In genomic region chr8:117718152-117718860, GRCm38 (mm10) we compare ENCODE assay signal across 22 mouse cellular contexts. TPM values are rescaled to one million over a fixed set of nuclear protein-coding genes. Genes with fewer than 3 reads are reported as not detected.
A peak's percentile ranks its signal among the peaks of the same experiment; 100 is the strongest.
DNase-seq lines count a peak whose midpoint lies in the region; ATAC-seq and TF ChIP-seq lines count a peak whose summit lies in the region.
"Had no signal": no experiment of that assay in that cellular context is flagged by ENCODE, and none has a peak within 500 bp of the region (broad histone marks: within the 10 kb centered on the region; RNA-seq: fewer than 3 reads in every experiment).

No protein-coding gene starts in this region.

- peaks cover 9% of the 10 kb centered on the region; the same call in 1 of the 2 replicates for H3K9me3 ChIP-seq in embryonic facial prominence, embryonic 13.5 days
- H3K9me3 ChIP-seq: embryonic facial prominence, embryonic 12.5 days; forebrain, embryonic 12.5 days; limb, embryonic 10.5 days had no signal

- no peak overlapping the region for H3K9ac ChIP-seq in embryonic facial prominence, embryonic 13.5 days
- H3K9ac ChIP-seq: embryonic facial prominence, embryonic 12.5 days; forebrain, embryonic 12.5 days; midbrain, embryonic 13.5 days had no signal

- H3K27me3 ChIP-seq in embryonic facial prominence, embryonic 13.5 days: no peaks in the 10 kb centered on the region
- no peaks in the 10 kb centered on the region for H3K27me3 ChIP-seq in kidney, adult 2 months (replicated peaks; ENCODE audit: control insufficient read depth, insufficient read depth, low read length)
- no peaks in the 10 kb centered on the region for H3K27me3 ChIP-seq in small intestine, adult 2 months (ENCODE audit: control insufficient read depth, insufficient read depth, low read length)
- H3K27me3 ChIP-seq: embryonic facial prominence, embryonic 12.5 days; forebrain, embryonic 12.5 days; midbrain, embryonic 13.5 days had no signal

- peak overlapping the region; percentile 11; the same call in 1 of the 2 replicates for H3K27ac ChIP-seq in embryonic facial prominence, embryonic 13.5 days
- H3K27ac ChIP-seq in kidney, adult 2 months (ENCODE audit: insufficient read depth, low read depth, low read length): peak overlapping the region; percentile 62
- peak overlapping the region; percentile 39 for H3K27ac ChIP-seq in small intestine, adult 2 months (ENCODE audit: insufficient read depth, low read depth, low read length)
- H3K27ac ChIP-seq: embryonic facial prominence, embryonic 12.5 days; forebrain, embryonic 12.5 days; gastrocnemius, adult 2 months; heart, adult 2 months; hindbrain, postnatal 0 days; limb, embryonic 10.5 days; midbrain, embryonic 13.5 days had no signal

- ATAC-seq in embryonic facial prominence, embryonic 13.5 days (ENCODE audit: insufficient number of reproducible peaks, insufficient read depth, low FRiP score, low TSS enrichment, low read depth): no peak
- ATAC-seq: hindbrain, postnatal 0 days; midbrain, embryonic 13.5 days had no signal

- H3K4me2 ChIP-seq in embryonic facial prominence, embryonic 13.5 days: no peak overlapping the region
- H3K4me2 ChIP-seq: embryonic facial prominence, embryonic 12.5 days; forebrain, embryonic 12.5 days; midbrain, embryonic 13.5 days had no signal

- TF ChIP-seq CTCF in kidney, adult 2 months (conservative IDR thresholded peaks at IDR 0.05; ENCODE audit: insufficient read depth, insufficient read length, low read depth, low read length): no peak
- no peak for TF ChIP-seq CTCF in small intestine, adult 2 months (IDR thresholded peaks at IDR 0.05; ENCODE audit: extremely low read depth, insufficient read length, insufficient replicate concordance, low read depth, low read length)

- no peaks in the 10 kb centered on the region for H3K36me3 ChIP-seq in embryonic facial prominence, embryonic 13.5 days
- H3K36me3 ChIP-seq in kidney, adult 2 months (ENCODE audit: control insufficient read depth, insufficient read depth, low read length): no peaks in the 10 kb centered on the region
- no peaks in the 10 kb centered on the region for H3K36me3 ChIP-seq in small intestine, adult 2 months (ENCODE audit: control insufficient read depth, insufficient read depth, low read length)
- H3K36me3 ChIP-seq: embryonic facial prominence, embryonic 12.5 days; forebrain, embryonic 12.5 days; limb, embryonic 10.5 days; midbrain, embryonic 13.5 days had no signal

- no peak for TF ChIP-seq POLR2A in kidney, adult 2 months (IDR thresholded peaks at IDR 0.05; ENCODE audit: low read depth, low read length)
- TF ChIP-seq POLR2A in small intestine, adult 2 months (IDR thresholded peaks at IDR 0.05; ENCODE audit: low read depth, low read length): no peak

- 68% methylated on average over 14 of the region's 14 CpGs for WGBS in embryonic facial prominence, embryonic 13.5 days
- WGBS in kidney, adult 2 months: 47% methylated on average over 14 of the region's 14 CpGs
- WGBS in small intestine, adult 2 months: 34% methylated on average over 14 of the region's 14 CpGs

- no peak overlapping the region for H3K4me3 ChIP-seq in embryonic facial prominence, embryonic 13.5 days
- H3K4me3 ChIP-seq in kidney, adult 2 months (ENCODE audit: insufficient read depth, low read depth, low read length): no peak overlapping the region
- H3K4me3 ChIP-seq in small intestine, adult 2 months (ENCODE audit: low read depth, low read length): no peak overlapping the region
- H3K4me3 ChIP-seq: embryonic facial prominence, embryonic 12.5 days; forebrain, embryonic 12.5 days; gastrocnemius, adult 2 months; heart, adult 2 months; limb, embryonic 10.5 days; midbrain, embryonic 13.5 days had no signal

- peak; percentile 88 for DNase-seq in kidney, adult 2 months
- DNase-seq in kidney, postnatal 4 days: peak; percentile 22 to 38
- no peak for DNase-seq in adrenal gland, postnatal 4 days (ENCODE audit: low spot score in 2 of 2)
- no peak for DNase-seq in urinary bladder, adult 18-20 months (ENCODE audit: low spot score in 2 of 2)
- no peak for DNase-seq in heart, postnatal 4 days
- no peak for DNase-seq in frontal cortex, postnatal 14 days (ENCODE audit: low spot score in 2 of 2)
- DNase-seq: adrenal gland, adult 8-10 months; B cell, adult 2 months; cerebellum, postnatal 10 days; gastrocnemius, adult 2 months; heart, adult 2 months had no signal

- no peaks in the 10 kb centered on the region for H3K4me1 ChIP-seq in embryonic facial prominence, embryonic 13.5 days
- peaks cover 6% of the 10 kb centered on the region; the same call in 1 of the 2 replicates for H3K4me1 ChIP-seq in kidney, adult 2 months (ENCODE audit: control insufficient read depth, insufficient read depth, low read length)
- peaks cover 37% of the 10 kb centered on the region; the same call in 1 of the 2 replicates for H3K4me1 ChIP-seq in small intestine, adult 2 months (ENCODE audit: control insufficient read depth, insufficient read depth, insufficient read length, low read length)
- H3K4me1 ChIP-seq: embryonic facial prominence, embryonic 12.5 days; forebrain, embryonic 12.5 days; limb, embryonic 10.5 days; midbrain, embryonic 13.5 days had no signal

RNA-seq across cellular contexts. Expression of gene Hsd17b2, which starts 16.6 kb away (rescaled TPM):
- polyA plus RNA-seq in embryonic facial prominence, embryonic 13.5 days (2015; fragmentation: Nextera tagmentation; extraction: Ambion mirVana): 0.73 and 1.7 TPM in 2 replicates
- polyA plus RNA-seq in kidney, adult 2 months (2012; rRNA removed): 3.0 and 4.2 TPM in 2 replicates
- 14.0 and 85.7 TPM in 2 replicates for polyA plus RNA-seq in small intestine, adult 2 months (2012; rRNA removed)
- 10 to 100 TPM in 1 of 2 experiments, under 1 TPM in 1; 0.84 to 18.8 TPM for total RNA-seq in adrenal gland, postnatal 4 days (2021)
- not detected for total RNA-seq in heart, postnatal 4 days (2021)
- total RNA-seq: adrenal gland, adult 8-10 months; gastrocnemius, adult 2 months; heart, adult 2 months; hindbrain, postnatal 0 days; layer of hippocampus, postnatal 10 days had no signal
- polyA plus RNA-seq: embryonic facial prominence, embryonic 12.5 days; forebrain, embryonic 12.5 days; heart, adult 2 months; heart, postnatal 0 days; limb, embryonic 10.5 days; lung, embryonic 16.5 days; neural tube, embryonic 11.5 days had no signal

RNA-seq across cellular contexts. Expression of gene Sdr42e1, which starts 44.8 kb away (rescaled TPM):
- polyA plus RNA-seq in embryonic facial prominence, embryonic 13.5 days (2015; fragmentation: Nextera tagmentation; extraction: Ambion mirVana): 2.4 and 3.1 TPM in 2 replicates
- polyA plus RNA-seq in kidney, adult 2 months (2012; rRNA removed): 6.6 and 7.4 TPM in 2 replicates
- 4.4 and 7.4 TPM in 2 replicates for polyA plus RNA-seq in small intestine, adult 2 months (2012; rRNA removed)
- total RNA-seq in adrenal gland, postnatal 4 days (2021): 1 to 10 TPM; 1.8 to 2.7 TPM
- total RNA-seq in heart, postnatal 4 days (2021): 1 to 10 TPM in 1 of 2 experiments, under 1 TPM in 1; 0.67 to 1.0 TPM

Comparison
In these comparisons a context has a peak if more than half of its experiments do, and no peak if none do; other contexts are left out.
1. H3K27ac ChIP-seq: peak in every context shown above with its lines; median percentile 62 in kidney, adult 2 months; 39 in small intestine, adult 2 months; 11 in embryonic facial prominence, embryonic 13.5 days.
2. DNase-seq: peak in kidney, adult 2 months (single experiment) and kidney, postnatal 4 days (2 of 2); none in adrenal gland, postnatal 4 days (0 of 2), urinary bladder, adult 18-20 months (0 of 2), heart, postnatal 4 days (single experiment) and frontal cortex, postnatal 14 days (0 of 2).